Mouse (Mus musculus): ENCODE measurements around the gene Tmem123. TPM values are rescaled to one million over a fixed set of nuclear protein-coding genes. Genes with fewer than 3 reads are reported as not detected.

The Tmem123 gene
- total and polyA plus RNA-seq, 2 experiments from 2014 or later: 62.4 to 81.9 TPM

GRCm38 (mm10) chr9:7762741-7763140 lies 1.1 kb upstream of the Tmem123 start:
- no peak overlapping the region for H3K4me2 ChIP-seq (ENCODE audit: low read depth, low read length)

GRCm38 (mm10) chr9:7764463-7764871 lies 626 bp downstream of the Tmem123 start:
- Histone ChIP-seq H3K4me1 (ENCODE audit: control insufficient read depth, insufficient read depth) (peaks cover 40% of the 10 kb centered on the region), H3K4me3 (ENCODE audit: low read depth, low read length) (peak overlapping the region; percentile 85), H3K27ac (ENCODE audit: low read depth) (peak overlapping the region; percentile 96), H3K9ac (replicated peaks; ENCODE audit: low read depth, low read length) (peak overlapping the region; percentile 90), H3K4me2 (ENCODE audit: low read depth, low read length) (peak overlapping the region; percentile 91), H3K36me3 (replicated peaks; ENCODE audit: control insufficient read depth, insufficient read depth, low read length) (peaks cover 13% of the 10 kb centered on the region), H3K9me3 (replicated peaks; ENCODE audit: control insufficient read depth, low read length) (no peaks in the 10 kb centered on the region), H3K27me3 (ENCODE audit: control insufficient read depth, insufficient read depth, low read length) (no peaks in the 10 kb centered on the region)
- ATAC-seq (ENCODE audit: insufficient read depth, low read depth) (peak; percentile 21; the same call in 1 of the 2 replicates), DNase-seq (ENCODE audit: low spot score) (peak; percentile 60)
- TF ChIP-seq CTCF (IDR thresholded peaks at IDR 0.05; ENCODE audit: low read depth): no peak
- TF ChIP-seq EP300 (IDR thresholded peaks at IDR 0.05; ENCODE audit: low read depth): no peak
- under 1% methylated on average over 14 of the region's 14 CpGs for WGBS

More at GRCm38 (mm10) chr9:7762741-7763140, 1.1 kb upstream of the Tmem123 start:
- Histone ChIP-seq H3K27ac (ENCODE audit: low read depth) (peak overlapping the region; percentile 79), H3K4me3 (ENCODE audit: low read depth, low read length) (no peak overlapping the region), H3K27me3 (ENCODE audit: control insufficient read depth, insufficient read depth, low read length) (no peaks in the 10 kb centered on the region), H3K9ac (replicated peaks; ENCODE audit: low read depth, low read length) (no peak overlapping the region), H3K9me3 (replicated peaks; ENCODE audit: control insufficient read depth, low read length) (no peaks in the 10 kb centered on the region), H3K4me1 (ENCODE audit: control insufficient read depth, insufficient read depth) (peaks cover 26% of the 10 kb centered on the region), H3K36me3 (replicated peaks; ENCODE audit: control insufficient read depth, insufficient read depth, low read length) (no peaks in the 10 kb centered on the region)
- ATAC-seq (ENCODE audit: insufficient read depth, low read depth) (no peak), DNase-seq (ENCODE audit: low spot score) (no peak)
- TF ChIP-seq CTCF (IDR thresholded peaks at IDR 0.05; ENCODE audit: low read depth) (no peak), EP300 (IDR thresholded peaks at IDR 0.05; ENCODE audit: low read depth) (no peak)
- 86% methylated on average over 3 of the region's 3 CpGs for WGBS

DNA sequence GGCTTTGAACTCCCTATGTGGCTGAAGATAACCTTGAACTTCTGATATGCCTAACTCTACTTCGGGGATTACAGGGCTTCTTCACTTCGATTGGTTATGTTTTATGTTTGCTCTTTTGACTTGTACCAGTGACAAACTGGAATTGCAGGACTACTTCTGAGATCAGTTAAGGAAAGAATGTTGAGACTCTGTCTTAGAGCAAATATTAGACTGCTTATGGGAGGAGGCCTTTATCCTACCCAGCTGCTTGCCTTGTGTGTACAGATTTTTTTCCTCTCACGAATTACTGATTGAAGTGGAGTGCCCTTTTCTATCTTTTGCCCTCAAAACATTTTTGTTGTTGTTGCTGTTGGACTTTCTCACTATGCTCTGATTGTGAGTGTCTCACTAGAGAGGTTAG lies 1.4 kb downstream of the Tmem123 start:
- peak overlapping the region; percentile 91 for H3K4me2 ChIP-seq (ENCODE audit: low read depth, low read length)
- ATAC-seq (ENCODE audit: insufficient read depth, low read depth) (no peak), DNase-seq (ENCODE audit: low spot score) (no peak)
- TF ChIP-seq EP300 (IDR thresholded peaks at IDR 0.05; ENCODE audit: low read depth) (no peak), CTCF (IDR thresholded peaks at IDR 0.05; ENCODE audit: low read depth) (no peak)
- H3K4me3 ChIP-seq (ENCODE audit: low read depth, low read length): peak overlapping the region; percentile 85
- H3K9ac ChIP-seq (replicated peaks; ENCODE audit: low read depth, low read length): no peak overlapping the region; the same call in 1 of the 2 replicates
- 32% methylated on average over 3 of the region's 3 CpGs for WGBS
- H3K36me3 ChIP-seq (replicated peaks; ENCODE audit: control insufficient read depth, insufficient read depth, low read length): peaks cover 13% of the 10 kb centered on the region
- no peaks in the 10 kb centered on the region for H3K9me3 ChIP-seq (replicated peaks; ENCODE audit: control insufficient read depth, low read length)
- peaks cover 48% of the 10 kb centered on the region for H3K4me1 ChIP-seq (ENCODE audit: control insufficient read depth, insufficient read depth)
- H3K27ac ChIP-seq (ENCODE audit: low read depth): 0 out of 2 replicates have a peak overlapping the region, but pooled peaks have one; percentile 96
- no peaks in the 10 kb centered on the region for H3K27me3 ChIP-seq (ENCODE audit: control insufficient read depth, insufficient read depth, low read length)

DNA sequence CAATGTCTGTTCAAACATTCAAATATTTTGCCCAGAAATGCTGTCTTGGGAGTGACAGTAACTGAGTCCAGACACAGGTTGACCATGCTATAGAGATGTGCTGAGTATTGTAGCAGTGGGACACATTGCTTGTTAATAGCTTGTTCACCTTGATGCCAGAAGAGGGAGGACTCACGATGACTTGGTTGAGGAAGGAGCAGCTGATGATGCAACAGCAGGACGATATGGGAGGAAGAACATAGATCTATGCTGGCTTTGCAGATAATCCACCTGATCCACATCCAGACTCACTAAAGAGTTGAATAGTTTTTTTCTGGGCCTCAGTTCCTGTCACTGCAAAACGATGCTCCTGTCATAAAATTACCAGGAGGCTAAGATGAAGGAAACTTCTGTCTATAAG lies 2.7 kb downstream of the Tmem123 start:
- no peak overlapping the region for H3K27ac ChIP-seq (ENCODE audit: low read depth)
- no peaks in the 10 kb centered on the region for H3K9me3 ChIP-seq (replicated peaks; ENCODE audit: control insufficient read depth, low read length)
- DNase-seq (ENCODE audit: low spot score) (no peak), ATAC-seq (ENCODE audit: insufficient read depth, low read depth) (no peak)
- peak; percentile 13; the same call in 1 of the 2 replicates for TF ChIP-seq CTCF (IDR thresholded peaks at IDR 0.05; ENCODE audit: low read depth)
- TF ChIP-seq EP300 (IDR thresholded peaks at IDR 0.05; ENCODE audit: low read depth): no peak
- H3K4me3 ChIP-seq (ENCODE audit: low read depth, low read length): no peak overlapping the region
- no peaks in the 10 kb centered on the region for H3K27me3 ChIP-seq (ENCODE audit: control insufficient read depth, insufficient read depth, low read length)
- 58% methylated on average over 3 of the region's 3 CpGs for WGBS
- peaks cover 13% of the 10 kb centered on the region for H3K36me3 ChIP-seq (replicated peaks; ENCODE audit: control insufficient read depth, insufficient read depth, low read length)
- H3K4me1 ChIP-seq (ENCODE audit: control insufficient read depth, insufficient read depth): peaks cover 55% of the 10 kb centered on the region
- H3K9ac ChIP-seq (replicated peaks; ENCODE audit: low read depth, low read length): no peak overlapping the region
- H3K4me2 ChIP-seq (ENCODE audit: low read depth, low read length): no peak overlapping the region

GRCm38 (mm10) chr9:7767526-7767925 lies 3.7 kb downstream of the Tmem123 start:
- peak; percentile 18 for DNase-seq (ENCODE audit: low spot score)
- 35% methylated on average over 2 of the region's 2 CpGs for WGBS

GRCm38 (mm10) chr9:7769081-7769480 lies 5.2 kb downstream of the Tmem123 start:
- Histone ChIP-seq H3K27ac (ENCODE audit: low read depth) (peak overlapping the region; percentile 47), H3K27me3 (ENCODE audit: control insufficient read depth, insufficient read depth, low read length) (no peaks in the 10 kb centered on the region)
- no peak for ATAC-seq (ENCODE audit: insufficient read depth, low read depth)

More at GRCm38 (mm10) chr9:7767526-7767925, 3.7 kb downstream of the Tmem123 start:
- no peak overlapping the region for H3K9ac ChIP-seq (replicated peaks; ENCODE audit: low read depth, low read length)
- H3K4me2 ChIP-seq (ENCODE audit: low read depth, low read length): no peak overlapping the region
- no peak for ATAC-seq (ENCODE audit: insufficient read depth, low read depth)
- H3K27ac ChIP-seq (ENCODE audit: low read depth): no peak overlapping the region
- peaks cover 60% of the 10 kb centered on the region for H3K4me1 ChIP-seq (ENCODE audit: control insufficient read depth, insufficient read depth)
- H3K36me3 ChIP-seq (replicated peaks; ENCODE audit: control insufficient read depth, insufficient read depth, low read length): peaks cover 19% of the 10 kb centered on the region
- no peak for TF ChIP-seq CTCF (IDR thresholded peaks at IDR 0.05; ENCODE audit: low read depth)
- TF ChIP-seq EP300 (IDR thresholded peaks at IDR 0.05; ENCODE audit: low read depth): no peak
- H3K9me3 ChIP-seq (replicated peaks; ENCODE audit: control insufficient read depth, low read length): no peaks in the 10 kb centered on the region
- no peak overlapping the region for H3K4me3 ChIP-seq (ENCODE audit: low read depth, low read length)
- no peaks in the 10 kb centered on the region for H3K27me3 ChIP-seq (ENCODE audit: control insufficient read depth, insufficient read depth, low read length)

More at GRCm38 (mm10) chr9:7769081-7769480, 5.2 kb downstream of the Tmem123 start:
- no peak for DNase-seq (ENCODE audit: low spot score)
- no peak overlapping the region for H3K9ac ChIP-seq (replicated peaks; ENCODE audit: low read depth, low read length)
- no peak overlapping the region for H3K4me2 ChIP-seq (ENCODE audit: low read depth, low read length)
- H3K4me1 ChIP-seq (ENCODE audit: control insufficient read depth, insufficient read depth): peaks cover 66% of the 10 kb centered on the region
- TF ChIP-seq CTCF (IDR thresholded peaks at IDR 0.05; ENCODE audit: low read depth): no peak
- no peak for TF ChIP-seq EP300 (IDR thresholded peaks at IDR 0.05; ENCODE audit: low read depth)
- 57% methylated on average over 4 of the region's 4 CpGs for WGBS
- no peak overlapping the region for H3K4me3 ChIP-seq (ENCODE audit: low read depth, low read length)
- H3K9me3 ChIP-seq (replicated peaks; ENCODE audit: control insufficient read depth, low read length): no peaks in the 10 kb centered on the region
- H3K36me3 ChIP-seq (replicated peaks; ENCODE audit: control insufficient read depth, insufficient read depth, low read length): peaks cover 32% of the 10 kb centered on the region

All from heart, postnatal 0 days (tissue).